ENCODE assay signal across 23 mouse cellular contexts in genomic region chr9:79022291-79022690, GRCm38 (mm10).
A peak's percentile ranks its signal among the peaks of the same experiment; 100 is the strongest.
DNase-seq lines count a peak whose midpoint lies in the region; ATAC-seq lines count a peak whose summit lies in the region.
"Had no signal": no experiment of that assay in that cellular context is flagged by ENCODE, and none has a peak within 500 bp of the region (broad histone marks: within the 10 kb centered on the region; RNA-seq: fewer than 3 reads in every experiment).

No protein-coding gene starts in this region.

- H3K9me3 ChIP-seq in midbrain, embryonic 10.5 days (replicated peaks): no peaks in the 10 kb centered on the region
- H3K9me3 ChIP-seq: embryonic facial prominence, embryonic 10.5 days; embryonic facial prominence, embryonic 13.5 days; forebrain, embryonic 12.5 days; heart, embryonic 10.5 days; hindbrain, embryonic 12.5 days; hindbrain, embryonic 15.5 days had no signal

- peak; percentile 10; the same call in 1 of the 2 replicates for ATAC-seq in cerebellum, adult (ENCODE audit: insufficient number of reproducible peaks, low FRiP score, low TSS enrichment)
- ATAC-seq: forebrain, embryonic 16.5 days; intestine, postnatal 0 days; Patski had no signal

- H3K4me3 ChIP-seq in midbrain, embryonic 10.5 days: no peak overlapping the region
- H3K4me3 ChIP-seq: embryonic facial prominence, embryonic 10.5 days; embryonic facial prominence, embryonic 13.5 days; erythroblast, embryonic 14.5 days; forebrain, embryonic 12.5 days; heart, adult 2 months; heart, embryonic 10.5 days; hindbrain, embryonic 12.5 days; hindbrain, embryonic 15.5 days had no signal

- no peaks in the 10 kb centered on the region for H3K36me3 ChIP-seq in midbrain, embryonic 10.5 days
- H3K36me3 ChIP-seq: embryonic facial prominence, embryonic 10.5 days; embryonic facial prominence, embryonic 13.5 days; forebrain, embryonic 12.5 days; heart, embryonic 10.5 days; hindbrain, embryonic 12.5 days; hindbrain, embryonic 15.5 days had no signal

- no peaks in the 10 kb centered on the region for H3K27me3 ChIP-seq in midbrain, embryonic 10.5 days (ENCODE audit: low read depth, poor library complexity, severe bottlenecking)
- H3K27me3 ChIP-seq: embryonic facial prominence, embryonic 13.5 days; forebrain, embryonic 12.5 days; hindbrain, embryonic 12.5 days; hindbrain, embryonic 15.5 days had no signal

- no peak overlapping the region for H3K27ac ChIP-seq in midbrain, embryonic 10.5 days (replicated peaks)
- H3K27ac ChIP-seq: embryonic facial prominence, embryonic 10.5 days; embryonic facial prominence, embryonic 13.5 days; forebrain, embryonic 12.5 days; heart, adult 2 months; heart, embryonic 10.5 days; hindbrain, embryonic 12.5 days; hindbrain, embryonic 15.5 days had no signal

- DNase-seq in cerebellum, adult 8-10 months: no peak
- peak; percentile 80 for DNase-seq in Muller cell, postnatal 12 days (ENCODE audit: inconsistent ontology term)
- DNase-seq in cerebellum, adult 9-11 months: peak; percentile 65
- no peak for DNase-seq in layer of hippocampus, adult 8-10 months (ENCODE audit: low spot score in 2 of 2)
- no peak for DNase-seq in midbrain, embryonic 10.5 days (ENCODE audit: low spot score)
- DNase-seq: adrenal gland, postnatal 10 days; adrenal gland, postnatal 36 days; embryo, embryonic 11 days; gastrocnemius, postnatal 10 days; gastrocnemius, postnatal 36 days; heart, adult 2 months; kidney, adult 2 months had no signal

- WGBS in midbrain, embryonic 10.5 days: 93% methylated on average over 2 of the region's 2 CpGs

- H3K4me1 ChIP-seq in midbrain, embryonic 10.5 days: no peaks in the 10 kb centered on the region
- H3K4me1 ChIP-seq: embryonic facial prominence, embryonic 10.5 days; embryonic facial prominence, embryonic 13.5 days; forebrain, embryonic 12.5 days; heart, embryonic 10.5 days; hindbrain, embryonic 12.5 days; hindbrain, embryonic 15.5 days had no signal

Comparison
In these comparisons a context has a peak if more than half of its experiments do, and no peak if none do; other contexts are left out.
1. DNase-seq: peak in Muller cell, postnatal 12 days (single experiment) and cerebellum, adult 9-11 months (single experiment); none in cerebellum, adult 8-10 months (single experiment), layer of hippocampus, adult 8-10 months (0 of 2) and midbrain, embryonic 10.5 days (single experiment).